In genomic region chr5:127361145-127361544, GRCm38 (mm10) we compare ENCODE assay signal across 26 mouse cellular contexts.
"Had no signal": no experiment of that assay in that cellular context is flagged by ENCODE, and none has a peak within 500 bp of the region (broad histone marks: within the 10 kb centered on the region; RNA-seq: fewer than 3 reads in every experiment).

No protein-coding gene starts in this region.

- H3K9ac ChIP-seq: heart, embryonic 12.5 days; hindbrain, embryonic 12.5 days; hindbrain, embryonic 14.5 days; intestine, embryonic 15.5 days; limb, embryonic 13.5 days; limb, embryonic 15.5 days; liver, embryonic 12.5 days; liver, embryonic 14.5 days had no signal

- DNase-seq: gastrocnemius, adult 2 months; gastrocnemius, postnatal 10 days; gastrocnemius, postnatal 25 days; heart, adult 18-20 months; heart, postnatal 10 days; heart, postnatal 4 days; kidney, adult 18-20 months; kidney, adult 8-10 months; kidney, postnatal 10 days; kidney, postnatal 25 days; kidney, postnatal 4 days; left cerebral cortex, postnatal 4 days had no signal

- H3K9me3 ChIP-seq: heart, embryonic 10.5 days; intestine, embryonic 15.5 days; limb, embryonic 15.5 days had no signal

- H3K27ac ChIP-seq: gastrocnemius, adult 2 months; heart, embryonic 10.5 days; hindbrain, embryonic 10.5 days; hindbrain, embryonic 12.5 days; hindbrain, embryonic 14.5 days; intestine, embryonic 15.5 days; layer of hippocampus, adult 2 months; limb, embryonic 13.5 days; limb, embryonic 15.5 days; liver, embryonic 12.5 days; liver, embryonic 14.5 days had no signal

- H3K4me1 ChIP-seq: heart, embryonic 10.5 days; intestine, embryonic 15.5 days; liver, embryonic 12.5 days had no signal

- H3K36me3 ChIP-seq: heart, embryonic 12.5 days; hindbrain, embryonic 12.5 days; intestine, embryonic 15.5 days; limb, embryonic 15.5 days; liver, embryonic 12.5 days had no signal

- H3K4me2 ChIP-seq: heart, embryonic 12.5 days; hindbrain, embryonic 12.5 days; hindbrain, embryonic 14.5 days; intestine, embryonic 15.5 days; limb, embryonic 13.5 days; limb, embryonic 15.5 days; liver, embryonic 12.5 days had no signal

- H3K27me3 ChIP-seq: heart, embryonic 12.5 days; hindbrain, embryonic 12.5 days; intestine, embryonic 15.5 days; limb, embryonic 13.5 days; limb, embryonic 15.5 days; liver, embryonic 12.5 days had no signal

- H3K4me3 ChIP-seq: gastrocnemius, adult 2 months; heart, embryonic 10.5 days; heart, embryonic 12.5 days; hindbrain, embryonic 10.5 days; hindbrain, embryonic 12.5 days; intestine, embryonic 15.5 days; layer of hippocampus, adult 2 months; limb, embryonic 13.5 days; limb, embryonic 15.5 days; liver, embryonic 12.5 days had no signal

- ATAC-seq: hindbrain, embryonic 16.5 days; inflammation-experienced regulatory T-cells, adult 6 months; intestine, embryonic 15.5 days; intestine, postnatal 0 days; liver, embryonic 12.5 days had no signal
